Mouse (Mus musculus) kidney, embryonic 14.5 days (tissue): ENCODE data around the gene Auh. TPM values are rescaled to one million over a fixed set of nuclear protein-coding genes. Genes with fewer than 3 reads are reported as not detected.

Source experiments
- ATAC-seq: fragments of 200-750 bp; cut with Nextera tagmentation; 2 replicates; pipeline ENCODE4 v1.8.0; 2017; ENCODE audit warnings: moderate number of reproducible peaks, mild to moderate bottlenecking, moderate TSS enrichment, moderate library complexity; ENCODE audit not compliant: low FRiP score, low TSS enrichment
- H3K27ac ChIP-seq: fragments of 300-500 bp; sonication (generic); 2 replicates; pipeline ENCODE4 v1.5.1; 2014; ENCODE audit warnings: low read depth, mild to moderate bottlenecking, low read length, moderate library complexity, mixed read lengths
- H3K27me3 ChIP-seq: fragments of 300-500 bp; sonication (generic); 2 replicates; pipeline ENCODE4 v1.6.1; 2014; ENCODE audit warnings: mild to moderate bottlenecking, low read length; ENCODE audit not compliant: control insufficient read depth, insufficient read depth
- H3K36me3 ChIP-seq: fragments of 300-500 bp; sonication (generic); 2 replicates; pipeline ENCODE4 v1.6.1; 2014; ENCODE audit warnings: low read length, mixed read lengths; ENCODE audit not compliant: control insufficient read depth, insufficient read depth
- H3K4me1 ChIP-seq: fragments of 300-500 bp; sonication (generic); 2 replicates; pipeline ENCODE4 v1.6.1; 2014; ENCODE audit warnings: low read length, mixed read lengths; ENCODE audit not compliant: control insufficient read depth, insufficient read depth
- H3K4me2 ChIP-seq: fragments of 300-500 bp; sonication (generic); replicated peaks from 2 replicates; pipeline ENCODE4 v1.6.1; 2014; ENCODE audit warnings: low read depth, mild to moderate bottlenecking, low read length
- H3K4me3 ChIP-seq: fragments of 300-500 bp; sonication (generic); 2 replicates; pipeline ENCODE4 v1.5.1; 2014; ENCODE audit warnings: mild to moderate bottlenecking, low read length
- H3K9ac ChIP-seq: fragments of 300-500 bp; sonication (generic); 2 replicates; pipeline ENCODE4 v1.6.1; 2014; ENCODE audit warnings: low read depth, mild to moderate bottlenecking, low read length, moderate library complexity
- H3K9me3 ChIP-seq: fragments of 300-500 bp; sonication (generic); 2 replicates; pipeline ENCODE4 v1.6.1; 2016; ENCODE audit warnings: low read length; ENCODE audit not compliant: control insufficient read depth
- WGBS: fragments of 180-500 bp; shearing (Covaris S2); extraction: QIAGEN DNeasy Blood & Tissue Kit; methylation state at CpG from one replicate; pipeline ENCODE4 v1.1.7; 2014; 5-methylcytosine and 5-hydroxymethylcytosine counted together
- polyA plus RNA-seq: library from polyadenylated mRNA; unstranded; fragments of >200 nt; fragmentation: Nextera tagmentation; extraction: Ambion mirVana; gene quantifications from 2 replicates; pipeline ENCODE4 v1.2.1, GENCODE M21; 2014

Auh gene
- polyA plus RNA-seq, 1 experiment from 2014 or later, result 44.7 TPM

GRCm38 (mm10) chr13:52860006-52860685, 69.3 kb downstream of the Auh start:
- H3K36me3 ChIP-seq, result no peaks in the 10 kb centered on the region
- H3K9me3 ChIP-seq, result no peaks in the 10 kb centered on the region
- WGBS, result 33% methylated on average over 22 of the region's 22 CpGs
- H3K4me2 ChIP-seq, result 0 out of 2 replicates have a peak overlapping the region, but pooled peaks have one; percentile 10
- H3K4me3 ChIP-seq, result no peak overlapping the region
- no peak for ATAC-seq
- H3K27me3 ChIP-seq, result no peaks in the 10 kb centered on the region
- no peak overlapping the region for H3K9ac ChIP-seq
- peaks cover 7% of the 10 kb centered on the region; the same call in 1 of the 2 replicates for H3K4me1 ChIP-seq
- no peak overlapping the region for H3K27ac ChIP-seq

- H3K9ac ChIP-seq, result no peak overlapping the region; the same call in 1 of the 2 replicates
- 0 out of 2 replicates have a peak, but pooled peaks cover 3% of the 10 kb centered on the region for H3K4me1 ChIP-seq
- H3K9me3 ChIP-seq, result no peaks in the 10 kb centered on the region
- no peaks in the 10 kb centered on the region for H3K27me3 ChIP-seq
- H3K36me3 ChIP-seq, result no peaks in the 10 kb centered on the region
- no peak for ATAC-seq
- H3K27ac ChIP-seq, result no peak overlapping the region
- 77% methylated on average over 16 of the region's 16 CpGs for WGBS
- H3K4me2 ChIP-seq, result no peak overlapping the region
- H3K4me3 ChIP-seq, result no peak overlapping the region
Measured at GRCm38 (mm10) chr13:52859065-52859820, 70.2 kb downstream of the Auh start.

DNA sequence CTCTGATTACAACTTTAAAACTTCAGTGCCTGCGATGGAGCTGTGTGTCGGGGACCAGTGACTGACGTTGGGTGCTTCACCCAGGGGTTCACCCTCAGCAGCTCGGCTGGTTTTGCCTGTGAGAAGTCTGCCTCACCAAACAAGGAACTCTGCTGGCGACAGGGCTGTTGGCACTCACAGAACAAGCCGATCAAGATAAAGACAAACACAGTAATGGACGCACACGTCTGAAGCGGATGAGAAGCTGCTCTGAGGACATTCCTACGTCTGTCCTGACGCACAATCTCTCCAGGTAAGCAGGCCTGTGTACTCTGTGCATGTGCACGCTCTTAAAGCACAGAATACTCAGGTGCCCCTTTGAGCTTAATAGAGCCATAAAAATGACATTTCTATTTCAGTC, 71.1 kb downstream of the Auh start:
- Histone ChIP-seq H3K36me3 (no peaks in the 10 kb centered on the region), H3K9ac (no peak overlapping the region), H3K4me3 (no peak overlapping the region), H3K4me2 (no peak overlapping the region), H3K4me1 (peaks cover 6% of the 10 kb centered on the region; the same call in 1 of the 2 replicates), H3K27me3 (no peaks in the 10 kb centered on the region), H3K9me3 (no peaks in the 10 kb centered on the region), H3K27ac (no peak overlapping the region)
- ATAC-seq, result no peak
- 82% methylated on average over 12 of the region's 12 CpGs for WGBS

DNA sequence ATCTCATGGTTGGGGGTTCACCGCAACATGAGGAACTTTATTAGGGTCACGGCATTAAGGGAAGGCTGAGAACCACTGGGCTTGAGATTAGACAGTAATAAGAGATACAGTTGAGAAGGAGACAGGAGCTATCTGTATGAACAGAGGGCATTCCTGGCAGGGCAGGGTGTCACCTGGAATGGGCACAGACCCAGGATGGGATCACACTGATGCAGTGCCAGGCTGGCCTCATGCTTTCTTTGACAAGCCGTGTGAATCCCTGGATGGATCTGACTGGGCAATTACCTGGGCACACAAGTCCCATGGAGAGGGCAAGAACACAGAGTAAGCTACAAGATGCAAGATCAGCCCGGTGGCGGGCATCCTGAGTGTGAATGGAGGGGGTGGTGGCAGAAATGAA, 71.7 kb downstream of the Auh start:
- ATAC-seq, result no peak
- Histone ChIP-seq H3K4me3 (no peak overlapping the region), H3K9me3 (no peaks in the 10 kb centered on the region), H3K9ac (no peak overlapping the region), H3K27me3 (no peaks in the 10 kb centered on the region), H3K36me3 (no peaks in the 10 kb centered on the region), H3K4me2 (no peak overlapping the region), H3K27ac (no peak overlapping the region), H3K4me1 (peaks cover 6% of the 10 kb centered on the region; the same call in 1 of the 2 replicates)
- WGBS, result 92% methylated on average over 5 of the region's 5 CpGs

DNA sequence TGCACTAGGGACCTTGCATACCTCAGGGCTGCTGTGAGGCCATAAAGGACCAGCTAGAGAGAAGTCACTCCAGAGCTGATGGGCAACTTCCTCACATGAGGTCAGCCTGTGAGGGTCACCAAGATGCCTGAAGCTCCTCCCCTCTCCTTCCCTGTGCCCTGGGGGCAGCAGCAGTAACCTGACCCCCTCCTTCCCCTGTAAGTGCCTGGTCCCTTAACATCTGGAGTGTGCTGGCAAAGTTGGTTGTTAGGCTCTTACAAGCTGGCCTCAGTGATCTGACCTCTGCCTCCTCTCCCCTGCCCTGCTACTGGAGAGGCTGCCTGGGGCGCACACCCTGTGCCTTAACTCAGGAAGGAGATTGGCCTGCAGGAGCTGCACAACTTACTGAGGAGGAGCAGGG, 75.9 kb downstream of the Auh start:
- Histone ChIP-seq H3K27me3 (no peaks in the 10 kb centered on the region), H3K9me3 (no peaks in the 10 kb centered on the region), H3K9ac (no peak overlapping the region), H3K4me3 (no peak overlapping the region), H3K27ac (no peak overlapping the region), H3K36me3 (no peaks in the 10 kb centered on the region), H3K4me2 (no peak overlapping the region), H3K4me1 (peaks cover 3% of the 10 kb centered on the region; the same call in 1 of the 2 replicates)
- ATAC-seq, result no peak
- whole genome bisulfite sequencing, result 27% methylated on average over 1 of the region's 1 CpGs

DNA sequence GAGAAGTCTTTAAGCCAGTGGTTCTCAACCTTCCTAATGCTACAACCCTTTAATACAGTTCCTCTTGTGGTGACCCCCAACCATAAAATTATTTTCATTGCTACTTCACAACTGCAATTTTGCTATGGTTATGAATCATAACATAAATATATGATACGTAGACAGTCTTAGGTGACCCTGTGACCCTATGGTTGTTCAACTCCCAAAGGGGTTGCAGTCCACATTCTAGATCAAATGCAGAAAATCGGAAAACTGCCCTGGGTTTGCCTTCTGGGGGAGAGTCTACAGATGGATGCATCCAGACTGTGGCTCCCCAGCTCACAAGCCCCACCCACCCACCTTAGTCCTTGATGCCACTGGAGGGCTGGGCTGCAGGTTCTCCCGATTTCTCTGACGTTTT, 77.6 kb downstream of the Auh start:
- H3K27me3 ChIP-seq, result no peaks in the 10 kb centered on the region
- H3K4me1 ChIP-seq, result peaks cover 3% of the 10 kb centered on the region; the same call in 1 of the 2 replicates
- WGBS, result 74% methylated on average over 4 of the region's 4 CpGs
- no peak for ATAC-seq
- H3K4me3 ChIP-seq, result no peak overlapping the region
- H3K27ac ChIP-seq, result no peak overlapping the region
- H3K36me3 ChIP-seq, result no peaks in the 10 kb centered on the region
- no peak overlapping the region for H3K4me2 ChIP-seq
- no peaks in the 10 kb centered on the region for H3K9me3 ChIP-seq
- no peak overlapping the region for H3K9ac ChIP-seq

DNA sequence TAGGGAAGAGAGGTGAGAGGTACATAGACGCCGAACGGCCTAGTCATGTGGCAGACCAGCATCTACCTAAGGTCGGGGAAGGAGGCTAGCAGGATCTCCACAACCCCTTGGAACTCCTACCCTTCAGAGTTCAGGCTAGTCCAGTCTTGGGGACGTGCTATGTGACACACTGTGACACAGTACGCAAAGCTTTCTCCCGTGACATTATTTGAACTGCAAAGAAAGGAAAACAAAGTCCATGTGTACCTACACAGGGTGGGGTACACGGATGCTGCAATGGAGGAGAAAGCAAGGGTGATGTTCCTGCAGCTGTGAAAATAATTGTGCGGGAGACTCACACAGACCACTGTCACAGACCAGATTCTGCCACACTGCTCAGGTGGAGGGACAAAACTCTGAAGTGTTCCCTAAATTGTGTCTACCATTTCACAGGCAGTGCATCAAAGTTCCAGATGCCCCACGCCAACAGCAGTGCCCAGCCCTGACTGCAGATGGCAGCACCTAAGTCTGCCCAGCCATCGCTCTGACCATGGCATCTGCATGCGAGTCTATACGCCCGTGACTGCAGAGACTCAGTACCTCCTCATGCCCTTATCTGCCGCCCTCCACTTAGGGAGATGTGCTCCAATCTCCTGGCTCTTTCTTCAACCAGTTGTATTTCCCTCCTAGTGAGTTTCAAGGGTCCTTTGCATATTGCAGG, 79.3 kb downstream of the Auh start:
- Histone ChIP-seq H3K4me2 (no peak overlapping the region), H3K27ac (no peak overlapping the region), H3K4me3 (no peak overlapping the region), H3K27me3 (no peaks in the 10 kb centered on the region), H3K36me3 (no peaks in the 10 kb centered on the region), H3K9ac (no peak overlapping the region), H3K4me1 (peaks cover 3% of the 10 kb centered on the region; the same call in 1 of the 2 replicates), H3K9me3 (no peaks in the 10 kb centered on the region)
- WGBS, result 75% methylated on average over 15 of the region's 15 CpGs
- no peak for ATAC-seq

GRCm38 (mm10) chr13:52849394-52849801, 80.1 kb downstream of the Auh start:
- Histone ChIP-seq H3K27ac (no peak overlapping the region), H3K4me3 (no peak overlapping the region), H3K9ac (no peak overlapping the region), H3K27me3 (no peaks in the 10 kb centered on the region), H3K4me2 (no peak overlapping the region), H3K9me3 (no peaks in the 10 kb centered on the region), H3K36me3 (no peaks in the 10 kb centered on the region), H3K4me1 (peaks cover 3% of the 10 kb centered on the region; the same call in 1 of the 2 replicates)
- WGBS, result 88% methylated on average over 9 of the region's 9 CpGs
- no peak for ATAC-seq
